Mouse (Mus musculus) heart, postnatal 0 days (tissue): ENCODE data around the gene Specc1l.

Experiments used
- CTCF ChIP-seq: IDR thresholded peaks from 2 replicates; pipeline ENCODE4 v1.5.1; 2016; ENCODE audit warnings: antibody characterized with exemption, control low read depth, low read depth
- EP300 ChIP-seq: IDR thresholded peaks from 2 replicates; pipeline ENCODE4 v1.6.1; 2016; ENCODE audit warnings: antibody characterized with exemption, low read depth

- TF ChIP-seq CTCF, result no peak
- no peak; the same call in 1 of the 2 replicates for TF ChIP-seq EP300
Observed at GRCm38 (mm10) chr10:75304049-75304405, 92.2 kb downstream of the Specc1l start.
